Mouse (Mus musculus) T-helper 2 cell (primary cell): ENCODE measurements around the gene Pds5a.
"Not testable (repeated sequence)": the region's sequence is repeated elsewhere in the genome, so short reads cannot be mapped to it uniquely, and the experiment has no call there.

ENCODE experiments used
- in situ Hi-C: fragments of 300-600 bp; cut with MboI, MseI; formaldehyde crosslinking; loops from one replicate; pipeline ENCODE4 v1.15.1; 2025; ENCODE audit warnings: high pct_unique_total_duplicates

Gene Pds5a

DNA sequence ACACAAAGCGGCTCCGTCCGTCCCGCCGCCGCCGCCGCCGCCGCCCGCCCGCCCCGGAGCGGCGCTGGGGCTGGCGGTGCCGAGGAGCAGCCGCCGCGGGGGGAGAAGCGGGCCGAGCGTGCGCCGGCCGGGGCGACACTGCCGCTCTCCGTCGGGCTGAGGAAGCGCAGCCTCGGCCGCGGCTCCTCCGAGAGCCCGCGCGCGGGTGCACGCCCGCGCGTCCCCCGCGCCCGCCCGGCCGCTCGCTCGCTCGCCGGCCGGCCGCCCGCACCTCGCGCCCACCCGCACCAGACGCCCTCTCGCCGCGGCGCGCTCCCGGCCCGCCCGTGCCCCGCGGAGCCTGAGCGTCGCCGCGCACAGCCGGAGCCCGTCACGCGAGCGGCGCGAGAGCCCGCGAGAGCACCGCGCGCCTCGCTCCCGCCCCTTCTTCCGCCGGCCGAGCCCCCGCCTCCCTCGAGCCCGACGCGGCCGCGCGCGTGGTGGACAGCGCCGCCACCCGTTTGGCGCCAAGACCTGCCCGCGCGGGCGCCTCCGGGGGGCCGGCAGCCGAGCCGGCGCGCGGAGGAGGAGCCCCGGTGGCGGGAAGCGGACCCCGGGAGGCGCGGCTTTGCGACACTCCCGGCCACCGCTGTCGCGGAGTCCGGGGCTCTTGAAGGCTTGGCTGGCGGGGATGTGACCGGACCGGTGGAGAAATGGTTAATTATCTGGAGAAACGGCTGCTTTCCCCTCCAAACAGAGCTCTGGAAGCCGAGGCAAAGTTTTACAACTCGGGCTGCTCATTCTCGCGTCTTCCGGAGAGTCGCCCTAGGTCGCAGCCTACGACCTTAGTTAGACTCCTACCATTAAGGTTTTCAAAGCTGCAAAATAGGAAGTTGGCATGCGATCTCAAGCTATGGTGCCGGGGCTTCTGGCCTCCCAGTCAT, at the start of gene Pds5a:
TSS of gene Pds5a (minus strand) at position 438 of the 923 bp plus-strand sequence.
- in situ Hi-C loops, result no loop called here

DNA sequence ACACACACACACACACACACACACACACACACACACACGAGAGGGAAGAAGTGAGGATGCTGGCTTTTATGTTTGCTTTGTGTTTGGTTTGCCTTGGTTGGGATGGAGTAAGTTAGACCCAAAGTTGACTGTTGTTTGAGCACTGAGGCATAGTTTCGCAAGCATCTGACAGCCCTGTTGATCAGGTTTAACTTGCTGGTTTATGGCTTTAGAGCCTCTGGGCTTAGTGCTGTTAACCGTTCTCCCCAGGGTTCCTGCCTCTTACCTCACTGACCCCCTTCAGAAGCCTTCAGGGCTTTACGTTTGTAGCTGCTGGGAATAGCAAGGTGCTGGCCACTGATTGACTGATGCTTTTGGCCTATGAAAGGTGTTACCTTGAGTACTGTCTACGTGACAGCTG, 48.8 kb upstream of the Pds5a start:
- in situ Hi-C loops, result no loop called here

DNA sequence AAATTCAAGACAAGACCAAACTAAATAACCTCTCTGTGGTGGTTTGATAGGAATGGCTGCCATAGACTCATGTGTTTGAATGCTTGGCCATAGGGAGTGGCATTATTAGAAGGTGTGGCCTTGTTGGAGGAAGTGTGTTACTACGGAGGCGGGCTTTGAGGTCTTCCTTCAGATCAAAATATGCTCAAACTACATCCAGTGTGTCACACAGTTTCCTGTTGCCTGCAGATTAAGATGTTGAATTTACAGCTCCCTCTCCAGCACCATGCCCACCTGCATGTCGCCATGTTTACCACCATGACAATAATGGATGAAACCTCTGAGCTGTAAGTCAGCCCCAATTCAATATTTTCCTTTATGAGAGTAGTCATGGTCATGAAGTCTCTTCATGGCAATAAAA, 41.3 kb upstream of the Pds5a start:
- in situ Hi-C loops, result no loop called here

DNA sequence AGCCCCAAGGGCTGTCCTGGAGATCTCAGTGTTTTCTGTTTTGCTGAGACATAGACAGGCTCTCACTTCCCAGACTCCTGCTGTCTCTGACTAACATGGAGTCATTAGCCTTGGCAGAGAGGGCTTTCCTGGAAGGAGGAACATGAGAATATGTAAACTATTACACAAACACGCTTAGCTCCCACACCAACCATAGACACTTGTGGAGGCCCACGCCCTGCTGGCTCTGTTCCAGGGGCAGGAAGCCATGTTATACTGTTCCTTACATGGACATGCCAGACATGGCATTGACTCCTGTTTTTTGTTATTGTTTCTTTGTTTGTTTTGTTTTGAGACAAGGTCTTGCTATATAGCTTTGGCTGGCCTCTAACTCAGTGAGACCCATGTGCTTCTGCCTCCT, 37.5 kb upstream of the Pds5a start:
- in situ Hi-C loops, result no loop called here

DNA sequence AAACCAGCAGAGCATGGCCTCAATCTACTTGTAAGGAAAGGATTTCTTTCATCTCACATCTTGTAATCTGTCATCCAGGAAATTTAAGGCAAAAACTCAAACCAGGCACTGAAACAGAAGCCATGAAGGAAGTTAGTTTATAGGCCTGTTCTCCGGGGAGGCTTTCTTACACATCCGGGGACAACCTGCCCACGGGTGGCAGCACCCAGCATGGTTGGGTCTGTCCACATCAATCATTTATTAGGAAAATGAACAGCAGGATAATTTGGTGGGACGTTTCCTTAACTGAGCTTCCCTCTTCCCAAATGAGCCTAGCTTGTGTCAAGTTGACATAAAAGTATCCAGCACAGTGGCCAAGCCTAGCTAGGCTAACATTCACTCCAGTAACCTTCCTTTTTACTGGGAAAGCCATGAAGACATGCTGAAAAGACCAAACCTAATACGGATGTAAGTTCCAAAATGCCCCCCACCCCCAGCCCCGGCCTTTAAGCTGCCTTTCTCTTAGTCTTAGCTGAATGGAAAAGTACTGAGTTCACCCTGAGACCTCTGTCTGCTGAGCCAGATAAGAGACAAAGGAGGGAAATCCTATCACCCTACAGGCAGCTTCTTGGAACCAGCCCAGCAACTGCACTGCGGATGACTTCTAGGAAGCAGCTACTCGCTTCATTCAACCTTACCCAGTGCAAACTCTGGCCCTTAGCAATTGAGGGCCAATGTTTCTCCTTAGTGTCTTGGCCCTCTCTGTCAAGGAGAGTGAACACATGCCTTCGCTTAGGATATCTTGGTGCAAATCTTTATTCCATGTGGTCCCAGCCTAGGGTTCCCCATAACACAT, 33.3 kb upstream of the Pds5a start:
- in situ Hi-C loops, result no loop called here

DNA sequence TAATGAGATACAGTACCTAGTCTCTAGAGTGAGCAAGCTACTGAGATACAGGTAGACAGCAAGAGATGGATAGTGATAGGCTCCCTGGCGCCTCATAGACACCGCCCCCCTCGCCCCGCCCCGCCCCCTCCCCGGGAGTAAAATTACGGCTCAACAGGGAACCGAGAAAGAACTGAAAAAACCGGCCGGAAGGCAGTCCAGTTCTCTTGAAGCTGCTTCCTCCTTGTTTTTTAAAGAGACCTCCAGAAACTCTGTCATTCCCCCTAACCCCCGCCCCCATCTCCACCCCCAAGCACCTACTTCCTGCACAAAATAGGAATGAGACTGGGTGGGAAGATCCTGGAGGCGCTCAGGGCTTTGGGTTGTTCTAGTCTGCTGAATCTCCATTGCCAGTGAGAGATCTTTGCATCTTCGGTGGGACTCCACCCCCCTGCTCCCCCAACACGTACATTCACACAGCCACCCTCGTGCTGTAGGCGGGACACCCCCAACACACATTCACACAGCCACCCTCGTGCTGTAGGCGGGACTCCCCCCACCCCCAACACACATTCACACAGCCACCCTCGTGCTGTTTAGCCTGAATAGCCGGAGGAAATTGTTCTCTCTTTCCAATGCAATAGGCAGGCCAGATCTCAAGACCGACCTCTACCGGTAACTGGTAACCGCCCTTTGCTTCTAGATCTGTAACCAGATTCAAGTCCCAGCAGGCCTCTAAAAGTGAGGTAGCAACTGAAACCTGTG, 26.4 kb upstream of the Pds5a start:
- in situ Hi-C loops, result no loop called here

DNA sequence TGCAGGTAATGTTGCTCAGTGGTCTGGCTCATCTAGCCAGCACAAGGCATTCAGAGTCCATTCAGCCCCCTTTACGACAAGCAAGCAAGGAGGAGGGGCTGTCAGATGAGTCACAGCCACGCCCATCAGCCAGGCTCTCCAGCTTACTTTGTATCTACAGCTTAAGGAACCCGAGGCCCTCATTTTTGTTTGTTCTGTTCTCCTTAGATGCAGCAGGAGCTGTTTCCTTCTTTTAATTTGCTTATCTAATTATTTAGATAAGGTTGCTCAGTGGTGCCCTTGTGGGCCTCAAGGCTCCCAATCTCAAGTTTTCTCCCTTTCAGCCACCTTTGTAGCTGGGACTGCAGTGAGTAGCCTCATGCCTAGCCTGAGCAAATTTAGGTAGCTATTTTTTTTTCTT, 20.3 kb upstream of the Pds5a start:
- in situ Hi-C loops, result no loop called here

DNA sequence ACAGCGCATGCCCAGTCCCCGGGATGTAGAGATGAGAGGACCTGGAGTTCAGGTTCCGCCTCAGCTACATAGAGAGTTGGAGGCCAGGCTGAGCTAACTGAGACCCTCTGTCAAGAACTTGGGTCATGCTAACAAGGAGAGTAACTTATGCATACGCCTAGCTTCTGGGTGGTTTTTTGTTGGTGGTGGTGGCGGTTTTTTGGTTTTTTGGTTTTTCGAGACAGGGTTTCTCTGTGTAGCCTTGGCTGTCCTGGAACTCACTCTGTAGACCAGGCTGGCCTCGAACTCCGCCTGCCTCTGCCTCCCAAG, 19.8 kb upstream of the Pds5a start:
- in situ Hi-C loops, result not testable (repeated sequence)

DNA sequence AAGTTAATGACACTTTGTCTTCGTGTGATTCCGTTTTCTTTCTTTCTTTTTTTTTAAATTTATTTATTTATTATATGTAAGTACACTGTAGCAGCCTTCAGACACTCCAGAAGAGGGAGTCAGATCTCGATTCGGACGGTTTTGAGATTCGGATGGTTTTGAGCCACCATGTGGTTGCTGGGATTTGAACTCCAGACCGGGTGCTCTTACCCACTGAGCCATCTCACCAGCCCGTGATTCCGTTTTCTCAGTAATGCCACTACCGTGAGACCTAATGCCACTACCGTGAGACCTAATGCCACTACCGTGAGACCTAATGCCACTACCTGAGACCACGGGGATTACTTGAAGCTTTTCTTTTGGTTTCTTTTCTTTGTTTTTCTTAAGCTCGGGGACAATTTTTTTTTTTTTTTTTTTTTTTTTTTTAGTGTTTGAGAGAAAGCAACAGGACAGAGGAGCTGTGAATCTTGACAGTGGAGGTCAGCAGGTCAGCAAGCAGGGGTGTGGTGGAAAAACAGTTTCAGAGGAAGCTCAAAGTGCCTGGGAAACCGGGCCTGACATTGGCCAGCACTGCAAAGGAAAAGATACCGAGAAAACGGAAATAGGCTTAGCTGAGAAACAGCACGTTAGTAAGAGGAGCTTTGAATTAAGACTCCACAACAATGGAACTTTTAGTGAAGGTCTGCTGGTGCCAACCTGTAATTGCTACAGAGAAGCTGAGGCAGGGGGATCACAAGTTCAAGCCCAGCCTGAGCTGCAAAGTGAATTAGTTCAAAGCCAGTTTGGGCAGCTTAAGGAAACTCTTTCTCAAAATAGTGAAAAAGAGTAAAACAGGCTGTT, 19.2 kb upstream of the Pds5a start:
- in situ Hi-C loops, result no loop called here

DNA sequence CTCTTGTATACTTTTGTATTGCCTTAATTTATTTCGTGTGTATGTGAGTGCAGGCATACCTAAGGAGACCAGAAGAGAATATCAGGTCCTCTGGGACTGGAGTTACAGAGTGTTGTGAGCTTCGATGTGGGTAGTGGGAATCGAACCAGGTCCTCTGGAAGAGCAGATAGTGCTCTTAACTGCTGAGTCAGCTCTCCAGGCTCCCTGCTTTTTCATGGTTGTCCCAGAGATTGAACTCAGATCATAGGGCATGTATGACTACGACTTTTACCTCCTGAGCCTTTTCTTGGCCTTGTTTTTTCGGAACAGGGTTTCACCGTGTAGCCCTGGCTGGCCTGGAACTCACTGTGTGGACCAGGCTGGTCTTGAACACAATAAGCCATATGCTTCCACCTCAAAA, 17.0 kb upstream of the Pds5a start:
- in situ Hi-C loops, result no loop called here

DNA sequence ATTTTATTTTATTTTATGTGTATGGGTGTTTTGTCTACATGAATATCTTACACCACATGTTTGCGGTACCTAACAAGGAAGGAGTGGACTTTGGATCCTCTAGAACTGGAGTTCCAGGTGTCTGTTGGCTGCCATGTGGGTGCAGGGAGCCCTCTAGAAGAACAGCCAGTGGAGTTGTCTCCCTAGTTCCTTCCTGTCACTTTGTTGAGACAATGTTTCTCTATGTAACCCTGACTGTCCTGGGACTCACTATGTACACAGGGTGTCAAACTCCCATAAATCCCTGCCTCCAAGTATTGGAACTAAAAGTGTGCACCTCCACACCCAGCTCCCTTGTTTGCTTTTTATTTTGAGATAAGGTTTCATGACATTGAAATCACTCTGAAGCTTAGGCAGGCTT, 13.4 kb upstream of the Pds5a start:
- in situ Hi-C loops, result no loop called here

DNA sequence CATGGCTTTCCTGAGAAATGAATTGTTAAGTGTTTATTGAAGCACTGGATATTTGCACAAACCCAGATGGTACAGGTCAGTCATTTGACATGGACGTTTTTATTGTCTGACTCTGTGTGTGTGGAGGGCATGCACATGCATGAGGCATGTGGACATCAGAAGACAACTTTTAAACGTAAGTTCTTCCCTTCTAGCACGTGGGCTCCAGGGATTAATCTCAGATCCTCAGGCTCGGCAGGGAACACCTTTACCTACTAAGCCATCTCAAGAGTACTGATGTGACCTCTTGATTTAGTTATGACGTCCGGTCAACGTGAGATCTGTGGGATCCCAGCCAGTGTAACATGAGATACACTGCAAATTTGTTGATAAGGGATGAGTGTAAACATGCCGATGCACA, 12.2 kb upstream of the Pds5a start:
- in situ Hi-C loops, result no loop called here

DNA sequence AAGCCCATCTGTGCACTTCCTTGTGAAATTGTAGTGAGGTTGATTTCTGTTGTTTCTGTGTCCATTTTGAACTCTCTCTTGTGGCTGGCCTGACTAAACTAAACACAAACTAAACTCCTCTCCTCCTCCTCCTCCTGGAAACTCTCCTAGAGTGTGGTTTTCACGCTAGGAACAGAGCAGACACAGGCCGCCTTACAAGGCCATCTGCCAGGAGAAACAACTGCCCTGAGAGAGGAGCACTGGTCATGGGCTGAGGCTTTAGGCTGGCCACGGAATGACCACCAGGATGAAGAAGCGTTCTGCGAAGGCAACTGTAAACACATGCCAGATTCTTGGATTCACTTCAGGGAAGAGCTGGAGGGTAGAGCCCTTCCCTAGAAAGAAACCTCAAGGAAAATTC, 8.9 kb upstream of the Pds5a start:
- in situ Hi-C loops, result no loop called here

DNA sequence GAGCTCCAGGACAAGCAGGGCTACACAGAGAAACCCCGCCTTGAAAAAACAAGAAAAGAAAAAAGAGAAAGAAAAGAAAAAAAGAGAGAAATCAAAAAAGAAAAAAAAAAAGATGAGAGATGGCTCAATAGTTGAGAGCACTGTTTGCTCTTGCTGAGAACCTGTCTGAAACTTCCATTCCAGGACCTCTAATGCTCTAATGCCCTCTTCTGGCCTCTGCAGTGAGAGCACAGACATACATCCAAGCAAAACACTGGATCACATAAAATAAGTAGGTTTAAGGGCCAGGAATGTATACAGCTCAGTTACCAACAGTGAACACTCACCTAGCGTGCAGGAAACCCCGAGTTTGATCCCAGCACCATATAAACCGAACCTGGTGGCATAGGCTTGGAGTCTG, 8.1 kb upstream of the Pds5a start:
- in situ Hi-C loops, result no loop called here

DNA sequence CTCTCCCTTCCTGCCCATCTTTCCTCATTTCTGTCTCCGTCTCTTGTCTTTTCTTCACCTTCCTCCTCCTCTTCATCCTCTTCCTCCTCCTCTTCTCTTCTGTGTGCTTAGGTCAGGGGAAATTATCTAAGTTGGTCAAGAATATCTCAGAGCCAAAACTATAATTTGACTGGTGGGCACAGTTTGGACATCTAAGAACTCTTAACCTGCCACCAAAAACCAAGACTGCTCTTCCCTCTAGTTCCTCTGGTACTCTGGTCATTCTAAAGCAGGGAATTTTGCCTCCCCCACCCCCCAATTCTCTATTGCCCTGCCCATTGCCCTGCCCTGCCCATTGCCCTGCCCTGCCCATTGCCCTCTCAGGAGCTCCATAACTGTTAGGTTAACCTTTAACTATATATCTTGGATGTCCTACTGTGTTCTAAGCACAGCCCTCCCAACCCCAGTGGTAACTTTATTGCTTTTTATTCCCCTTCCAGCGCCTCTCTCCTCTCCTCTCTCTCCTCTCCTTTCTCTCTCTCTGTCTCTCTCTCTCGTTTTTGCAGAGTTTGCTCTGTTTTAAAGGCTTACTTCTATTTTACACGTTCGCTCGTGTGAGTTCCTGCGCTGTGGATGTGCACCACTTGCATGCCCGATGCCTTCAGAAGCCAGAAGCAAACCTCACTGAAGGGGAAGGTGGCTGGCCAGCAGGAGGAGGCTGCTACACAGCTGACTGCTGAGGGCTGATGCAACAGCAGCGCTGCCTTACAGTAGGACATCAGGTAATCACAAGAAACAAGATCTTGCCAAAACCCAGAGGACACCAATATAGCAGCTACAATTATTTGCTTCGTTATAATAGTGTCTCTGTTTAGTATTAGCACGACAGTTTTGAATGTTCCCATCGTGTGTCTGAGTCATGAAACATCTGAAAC, 6.9 kb upstream of the Pds5a start:
- in situ Hi-C loops, result no loop called here

DNA sequence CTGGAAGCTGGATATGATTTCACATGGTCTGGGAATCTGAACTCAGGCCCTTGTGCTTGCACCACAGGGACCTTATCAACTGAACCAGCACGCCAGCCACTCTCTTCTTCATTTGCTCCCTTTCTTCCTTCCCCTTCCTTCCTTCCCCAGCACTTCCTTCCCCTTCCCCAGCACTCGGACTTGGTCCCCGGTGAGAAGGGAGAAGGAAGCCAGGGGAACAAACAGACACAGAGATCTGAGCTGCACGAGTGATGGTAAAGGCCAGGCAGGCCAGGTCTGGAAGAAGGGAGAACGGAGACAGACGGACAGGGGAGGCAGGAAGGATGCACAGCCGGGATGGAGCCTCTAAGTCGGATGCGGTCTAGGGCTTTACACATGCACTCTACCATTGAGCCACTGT, 5.2 kb upstream of the Pds5a start:
- in situ Hi-C loops, result no loop called here

DNA sequence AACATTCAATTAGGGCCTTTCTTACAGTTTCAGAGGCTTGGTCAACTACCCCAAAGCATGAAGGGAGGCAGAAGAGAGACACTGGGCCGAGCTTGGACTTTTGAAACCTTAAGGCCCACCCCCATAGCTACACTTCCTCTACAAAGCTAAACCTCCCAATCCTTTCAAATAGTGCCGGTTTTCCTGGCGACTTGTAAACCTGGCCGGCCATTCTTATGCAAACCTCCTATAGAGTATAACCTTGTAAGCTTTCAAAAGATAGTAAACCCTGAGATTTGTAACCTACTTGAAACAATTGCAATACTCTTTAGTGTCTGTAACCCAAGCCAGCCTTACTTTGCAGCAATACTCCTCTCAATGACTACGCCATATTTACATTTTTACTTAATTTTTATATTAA, 2.0 kb upstream of the Pds5a start:
- in situ Hi-C loops, result no loop called here

DNA sequence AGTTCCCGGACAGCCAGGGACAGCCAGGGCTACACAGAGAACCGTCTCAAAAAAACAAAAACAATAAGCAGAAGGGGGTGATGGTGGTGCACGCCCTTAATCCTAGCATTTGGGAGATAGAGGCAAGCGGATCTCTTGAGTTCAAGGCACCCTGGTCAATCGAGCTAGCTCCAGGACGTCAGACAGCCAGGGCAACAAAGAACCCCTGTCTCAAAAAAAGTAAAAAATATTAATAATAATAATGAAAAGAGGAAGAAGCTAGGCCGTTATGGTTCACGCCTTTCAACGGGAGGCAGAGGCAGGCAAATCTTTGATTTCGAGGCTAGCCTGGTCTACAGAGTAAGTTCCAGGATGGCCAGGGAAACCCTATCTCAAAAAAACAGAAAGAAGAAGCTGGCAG, 1.1 kb upstream of the Pds5a start:
- in situ Hi-C loops, result no loop called here

DNA sequence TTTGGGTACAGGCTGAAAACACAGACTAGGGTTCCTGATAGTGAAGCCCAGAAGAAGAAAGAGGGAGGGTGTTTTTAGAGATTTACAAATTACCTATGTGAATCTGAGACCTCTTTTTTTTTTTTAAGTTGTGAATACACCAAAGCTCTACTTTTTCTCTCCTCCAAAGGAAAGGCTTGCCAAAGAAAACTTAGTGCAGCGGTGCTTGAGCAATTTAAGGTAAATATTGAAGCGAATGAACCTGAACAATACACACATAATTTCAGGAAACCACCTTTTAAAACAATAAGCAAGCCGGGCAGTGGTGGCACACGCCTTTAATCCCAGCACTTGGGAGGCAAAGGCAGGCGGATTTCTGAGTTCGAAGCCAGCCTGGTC, 675 bp upstream of the Pds5a start:
- in situ Hi-C loops, result no loop called here

DNA sequence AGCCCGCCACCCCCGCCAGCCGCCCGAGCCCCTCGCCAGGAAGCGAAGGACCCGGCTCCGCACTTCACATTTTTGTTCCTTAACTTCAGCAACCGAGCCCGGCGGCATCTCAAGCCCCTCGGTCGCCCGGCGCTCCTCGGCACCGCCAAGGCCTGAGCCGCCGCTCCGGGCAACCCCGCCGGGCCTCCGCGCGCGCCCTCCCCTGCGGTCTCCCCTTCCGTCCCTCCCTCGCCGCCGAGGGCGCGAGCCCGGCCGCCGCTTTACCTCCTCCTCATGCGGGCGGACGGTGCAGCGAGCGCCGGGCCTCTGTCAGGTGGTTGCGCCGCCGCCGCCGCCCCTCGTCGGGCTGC, 612 bp downstream of the Pds5a start:
- in situ Hi-C loops, result no loop called here
